Mouse (Mus musculus) naive thymus-derived CD4-positive, alpha-beta T cell, adult 2 months (primary cell): ENCODE results near the gene N4bp1.
A peak's percentile ranks its signal among the peaks of the same experiment; 100 is the strongest.

Source experiments
- DNase-seq: peaks from one replicate; pipeline ENCODE4 v3.0.0-alpha.2; 2011; ENCODE audit warnings: low read depth

N4bp1 gene

GRCm38 (mm10) chr8:86824735-86825134 lies 60.3 kb downstream of the N4bp1 start:
- DNase-seq = no peak

GRCm38 (mm10) chr8:86820756-86821201 lies 64.3 kb downstream of the N4bp1 start:
- DNase-seq = peak; percentile 56

GRCm38 (mm10) chr8:86820186-86820755 lies 64.8 kb downstream of the N4bp1 start:
- DNase-seq = no peak

- DNase-seq = no peak
Observed at GRCm38 (mm10) chr8:86819426-86819825, 65.6 kb downstream of the N4bp1 start.

- no peak for DNase-seq
Observed at GRCm38 (mm10) chr8:86808990-86809960, 75.8 kb downstream of the N4bp1 start.

- peak; percentile 51 for DNase-seq
Observed at GRCm38 (mm10) chr8:86808239-86808638, 76.8 kb downstream of the N4bp1 start.

- DNase-seq = no peak
Observed at GRCm38 (mm10) chr8:86801988-86802387, 83.1 kb downstream of the N4bp1 start.

GRCm38 (mm10) chr8:86800966-86801365 lies 84.1 kb downstream of the N4bp1 start:
- no peak for DNase-seq

GRCm38 (mm10) chr8:86798141-86798540 lies 86.9 kb downstream of the N4bp1 start:
- peak; percentile 20 for DNase-seq

GRCm38 (mm10) chr8:86797705-86798104 lies 87.4 kb downstream of the N4bp1 start:
- DNase-seq = peak; percentile 86

GRCm38 (mm10) chr8:86794716-86795115 lies 90.3 kb downstream of the N4bp1 start:
- no peak for DNase-seq

- no peak for DNase-seq
Observed at GRCm38 (mm10) chr8:86791542-86791941, 93.5 kb downstream of the N4bp1 start.

- peak; percentile 34 for DNase-seq
Observed at GRCm38 (mm10) chr8:86789576-86789975, 95.5 kb downstream of the N4bp1 start.

GRCm38 (mm10) chr8:86787891-86788420 lies 97.1 kb downstream of the N4bp1 start:
- DNase-seq = no peak

GRCm38 (mm10) chr8:86786498-86786897 lies 98.6 kb downstream of the N4bp1 start:
- DNase-seq = no peak

GRCm38 (mm10) chr8:86781094-86781493 lies 104.0 kb downstream of the N4bp1 start:
- no peak for DNase-seq

- DNase-seq = peak; percentile 73
Observed at GRCm38 (mm10) chr8:86779207-86779606, 105.9 kb downstream of the N4bp1 start.

- DNase-seq = no peak
Observed at GRCm38 (mm10) chr8:86769945-86770715, 114.9 kb downstream of the N4bp1 start.

GRCm38 (mm10) chr8:86768499-86768898 lies 116.6 kb downstream of the N4bp1 start:
- DNase-seq = no peak

GRCm38 (mm10) chr8:86766548-86767211 lies 118.4 kb downstream of the N4bp1 start:
- DNase-seq = no peak

GRCm38 (mm10) chr8:86765669-86766068 lies 119.4 kb downstream of the N4bp1 start:
- no peak for DNase-seq

- no peak for DNase-seq
Observed at GRCm38 (mm10) chr8:86765155-86765554, 119.9 kb downstream of the N4bp1 start.
